Mouse (Mus musculus) layer of hippocampus, postnatal 10 days (tissue): ENCODE measurements around the gene Tmem131. TPM values are rescaled to one million over a fixed set of nuclear protein-coding genes. Genes with fewer than 3 reads are reported as not detected.

ENCODE experiments used
- DNase-seq, 2 experiments: peaks; one replicate each; pipeline ENCODE4 v3.0.0; 2021; ENCODE audit warnings: low spot score in 2 of 2
- total RNA-seq, 2 experiments: library from RNA; stranded (reverse); gene quantifications; 2 replicates each; pipeline ENCODE4 v1.2.3; 2021

The Tmem131 gene
- total RNA-seq, 2 experiments from 2014 or later, result 58.1 to 60.5 TPM

- no peak for DNase-seq
Observed at GRCm38 (mm10) chr1:36887172-36887571, 56.3 kb downstream of the Tmem131 start.

DNA sequence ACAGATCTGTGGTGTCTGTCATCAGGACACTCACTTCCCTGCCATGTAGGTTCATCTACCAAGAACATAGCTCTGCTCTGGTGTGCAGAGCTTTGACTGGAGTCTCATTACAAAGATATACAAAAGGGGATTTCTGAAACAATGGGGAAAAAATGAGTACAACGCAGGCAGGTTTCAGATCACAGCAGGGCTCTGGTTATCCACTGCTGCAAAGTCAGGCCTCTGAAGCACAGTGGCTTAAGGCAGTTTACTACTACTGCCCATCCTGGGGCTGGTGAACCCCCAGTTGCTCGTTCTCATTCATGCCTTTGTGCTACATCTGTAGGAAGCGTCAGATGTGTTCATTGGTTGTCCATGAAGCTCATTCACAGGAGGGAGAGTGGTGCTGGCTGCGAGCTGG lies 57.0 kb downstream of the Tmem131 start:
- no peak for DNase-seq

- DNase-seq, result no peak
Observed at GRCm38 (mm10) chr1:36884536-36884935, 58.9 kb downstream of the Tmem131 start.

GRCm38 (mm10) chr1:36883805-36884204 lies 59.7 kb downstream of the Tmem131 start:
- no peak for DNase-seq

DNA sequence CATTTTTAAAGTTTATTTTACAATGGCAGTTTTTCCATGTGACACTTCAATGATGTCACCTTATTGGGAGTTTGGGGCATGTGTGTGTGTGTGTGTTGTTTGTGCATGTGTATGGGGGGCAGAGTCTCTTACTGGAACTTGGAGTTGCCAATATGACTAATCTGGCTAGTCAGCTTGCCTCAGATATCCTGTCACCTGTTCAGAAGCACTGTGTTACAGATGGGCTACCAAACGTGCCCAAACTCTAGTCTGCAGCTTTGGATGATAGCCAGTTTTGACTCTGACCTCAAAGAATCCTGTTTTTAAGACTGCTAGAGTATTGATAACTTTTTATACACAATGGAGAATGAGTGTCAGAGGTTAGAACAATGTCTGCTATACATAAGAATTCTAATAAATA lies 64.3 kb downstream of the Tmem131 start:
- DNase-seq, result no peak

GRCm38 (mm10) chr1:36877126-36877525 lies 66.3 kb downstream of the Tmem131 start:
- DNase-seq, result no peak

- DNase-seq, result no peak
Observed at GRCm38 (mm10) chr1:36874874-36875561, 68.4 kb downstream of the Tmem131 start.

GRCm38 (mm10) chr1:36871238-36871637 lies 72.2 kb downstream of the Tmem131 start:
- no peak for DNase-seq

DNA sequence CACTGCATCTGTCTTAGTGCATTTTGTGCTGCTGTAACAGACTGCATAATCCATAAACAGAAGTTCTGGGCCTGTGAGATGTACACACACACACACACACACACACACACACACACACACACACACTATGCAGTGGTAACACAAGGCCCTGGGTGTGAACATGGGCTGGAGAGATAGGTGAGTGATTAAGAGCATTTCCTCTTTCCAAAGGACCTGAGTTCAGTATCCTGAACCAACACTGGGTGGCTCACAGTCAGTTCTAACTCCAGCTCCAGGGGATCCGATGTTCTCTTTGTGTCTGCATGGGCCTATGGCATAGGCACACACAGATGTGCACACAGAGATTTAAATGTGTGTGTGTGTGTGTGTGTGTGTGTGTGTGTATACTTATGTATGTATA lies 72.9 kb downstream of the Tmem131 start:
- no peak for DNase-seq

DNA sequence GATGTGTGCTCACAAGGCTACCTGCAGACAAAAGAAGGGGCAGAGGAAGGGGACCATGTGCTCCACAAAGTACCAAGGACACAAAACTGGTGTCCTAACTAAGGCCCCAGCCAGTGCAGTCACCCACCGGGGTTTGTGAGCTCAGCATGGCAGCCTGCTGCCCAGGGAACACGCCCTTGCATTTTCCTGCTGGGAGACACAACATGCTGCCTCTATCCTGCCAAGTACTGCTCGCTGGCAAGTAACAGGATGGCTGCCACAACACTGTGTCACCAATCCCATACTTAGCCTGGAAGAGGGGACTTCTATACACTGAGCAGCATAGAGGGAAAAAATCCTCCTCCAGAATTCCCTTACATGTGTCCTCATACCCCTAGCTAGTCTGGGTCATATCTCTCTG lies 78.7 kb downstream of the Tmem131 start:
- DNase-seq, result peak; percentile 32 to 35

- DNase-seq, result no peak
Observed at GRCm38 (mm10) chr1:36861775-36862174, 81.7 kb downstream of the Tmem131 start.

- no peak for DNase-seq
Observed at GRCm38 (mm10) chr1:36860876-36861275, 82.6 kb downstream of the Tmem131 start.

DNA sequence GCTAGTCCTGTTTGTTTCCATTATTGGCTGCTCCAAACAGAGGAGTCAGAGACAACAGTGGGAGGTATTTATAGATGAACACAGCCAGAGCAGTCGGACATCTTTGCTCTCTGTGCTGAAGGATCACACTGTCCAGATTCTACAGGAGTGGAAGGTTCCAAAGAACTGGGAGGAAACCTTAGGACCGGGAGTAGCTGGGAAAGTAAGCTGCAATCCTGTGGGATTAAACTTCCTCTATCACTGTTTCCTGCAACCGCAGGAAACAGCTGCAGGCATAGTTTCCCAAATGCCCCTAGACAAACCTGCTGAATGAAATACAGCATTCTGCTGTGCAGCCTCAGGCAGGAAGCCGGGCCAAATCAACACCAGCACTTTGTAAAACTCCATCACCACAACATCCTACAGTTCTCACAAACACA lies 83.0 kb downstream of the Tmem131 start:
- DNase-seq, result no peak

- no peak for DNase-seq
Observed at GRCm38 (mm10) chr1:36857081-36857480, 86.4 kb downstream of the Tmem131 start.

- no peak for DNase-seq
Observed at GRCm38 (mm10) chr1:36854198-36854765, 89.2 kb downstream of the Tmem131 start.

GRCm38 (mm10) chr1:36852085-36852484 lies 91.4 kb downstream of the Tmem131 start:
- DNase-seq, result no peak

- DNase-seq, result no peak
Observed at GRCm38 (mm10) chr1:36851392-36851791, 92.1 kb downstream of the Tmem131 start.

DNA sequence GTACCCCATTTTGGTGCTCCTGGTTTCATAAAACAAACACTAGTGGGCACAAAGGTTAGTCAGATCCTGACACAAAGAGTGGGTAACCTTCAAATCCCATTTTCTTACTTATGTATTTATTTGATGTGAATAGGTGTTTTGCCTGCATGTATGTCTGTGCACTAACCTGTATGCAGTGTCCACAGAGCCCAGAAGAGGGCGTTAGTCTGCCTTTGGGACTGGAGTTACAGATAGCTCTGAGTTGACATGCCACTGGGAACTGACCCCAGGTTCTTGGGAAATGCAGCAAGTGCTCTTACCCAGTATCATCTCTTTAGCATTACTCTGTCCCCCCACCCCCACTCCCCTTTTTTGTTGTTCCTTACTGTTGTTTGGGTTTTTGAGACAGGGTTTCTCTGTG lies 95.4 kb downstream of the Tmem131 start:
- no peak for DNase-seq

- DNase-seq, result no peak
Observed at GRCm38 (mm10) chr1:36847276-36847675, 96.2 kb downstream of the Tmem131 start.

- DNase-seq, result no peak
Observed at GRCm38 (mm10) chr1:36845031-36845430, 98.4 kb downstream of the Tmem131 start.

- no peak for DNase-seq
Observed at GRCm38 (mm10) chr1:36841806-36842205, 101.7 kb downstream of the Tmem131 start.

DNA sequence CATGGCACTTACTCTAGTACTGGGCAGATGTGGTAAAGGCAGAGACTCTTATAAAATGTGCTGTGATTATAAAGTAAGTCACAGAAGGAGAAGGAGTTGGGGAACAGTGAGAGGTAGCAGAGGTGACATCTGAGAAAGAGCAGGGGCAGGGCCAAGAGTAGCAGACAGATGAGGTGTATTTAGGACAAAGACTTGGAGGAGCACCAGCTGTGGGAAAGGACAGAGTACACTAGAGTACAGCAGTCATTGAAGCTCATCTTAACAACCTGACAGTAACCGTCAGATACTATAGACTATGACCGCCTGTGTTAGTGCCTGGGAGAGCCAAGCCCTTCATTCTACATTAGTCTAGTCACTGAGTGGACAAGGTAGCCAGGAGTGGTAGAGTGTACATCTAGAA lies 102.5 kb downstream of the Tmem131 start:
- DNase-seq, result no peak

GRCm38 (mm10) chr1:36839858-36840257 lies 103.6 kb downstream of the Tmem131 start:
- no peak for DNase-seq
